Mouse (Mus musculus) liver, postnatal 0 days (tissue): ENCODE results near the gene Ccdc171. TPM values are rescaled to one million over a fixed set of nuclear protein-coding genes. Genes with fewer than 3 reads are reported as not detected.
"Not testable (repeated sequence)": the region's sequence is repeated elsewhere in the genome, so short reads cannot be mapped to it uniquely, and the experiment has no call there.

ENCODE experiments used
- ATAC-seq: fragments of 200-750 bp; cut with Nextera tagmentation; 2 replicates; pipeline ENCODE4 v1.8.0; 2017; ENCODE audit warnings: mild to moderate bottlenecking, moderate library complexity
- DNase-seq: peaks from one replicate; pipeline ENCODE4 v3.0.0-alpha.2; 2016
- H3K27ac ChIP-seq: fragments of 300-500 bp; sonication (generic); 2 replicates; pipeline ENCODE4 v1.5.1; 2014; ENCODE audit warnings: antibody characterized with exemption, moderate library complexity, mild to moderate bottlenecking, low read depth
- H3K27me3 ChIP-seq: fragments of 300-500 bp; sonication (generic); 2 replicates; pipeline ENCODE4 v1.6.1; 2014; ENCODE audit warnings: low read length, control low read depth, mixed read lengths; ENCODE audit not compliant: insufficient read depth
- H3K36me3 ChIP-seq: fragments of 300-500 bp; sonication (generic); replicated peaks from 2 replicates; pipeline ENCODE4 v1.6.1; 2014; ENCODE audit warnings: mild to moderate bottlenecking, control low read depth, low read length, moderate library complexity, mixed read lengths; ENCODE audit not compliant: insufficient read depth
- H3K4me1 ChIP-seq: fragments of 300-500 bp; sonication (generic); 2 replicates; pipeline ENCODE4 v1.6.1; 2014; ENCODE audit warnings: antibody characterized with exemption, mild to moderate bottlenecking, control low read depth; ENCODE audit not compliant: insufficient read depth
- H3K4me2 ChIP-seq: fragments of 300-500 bp; sonication (generic); 2 replicates; pipeline ENCODE4 v1.6.1; 2014; ENCODE audit warnings: low read depth, mild to moderate bottlenecking, low read length, moderate library complexity, mixed read lengths
- H3K4me3 ChIP-seq: fragments of 300-500 bp; sonication (generic); 2 replicates; pipeline ENCODE4 v1.5.1; 2014; ENCODE audit warnings: low read depth, low read length
- H3K9ac ChIP-seq: fragments of 300-500 bp; sonication (generic); replicated peaks from 2 replicates; pipeline ENCODE4 v1.6.1; 2014; ENCODE audit warnings: mild to moderate bottlenecking, moderate library complexity
- H3K9me3 ChIP-seq: fragments of 300-500 bp; sonication (generic); 2 replicates; pipeline ENCODE4 v1.6.1; 2016; ENCODE audit warnings: mild to moderate bottlenecking, control low read depth, low read length, mixed read lengths
- CTCF ChIP-seq: sonication (generic); IDR thresholded peaks from 2 replicates; pipeline ENCODE4 v1.5.1; 2016; ENCODE audit warnings: antibody characterized with exemption, low read depth
- EP300 ChIP-seq: IDR thresholded peaks from 2 replicates; pipeline ENCODE4 v1.6.1; 2016; ENCODE audit warnings: antibody characterized with exemption, low read depth, mild to moderate bottlenecking
- WGBS: fragments of 180-500 bp; shearing (Covaris S2); extraction: QIAGEN DNeasy Blood & Tissue Kit; methylation state at CpG from one replicate; pipeline ENCODE4 v1.1.7; 2014; ENCODE audit not compliant: insufficient replicate concordance; 5-methylcytosine and 5-hydroxymethylcytosine counted together
- polyA plus RNA-seq: library from polyadenylated mRNA; unstranded; fragments of >200 nt; fragmentation: Nextera tagmentation; extraction: Ambion mirVana; gene quantifications from 2 replicates; pipeline ENCODE4 v1.2.1, GENCODE M21; 2015

Gene Ccdc171
- polyA plus RNA-seq, 1 experiment from 2014 or later: 0.60 TPM

GRCm38 (mm10) chr4:83534024-83534423 lies 8.7 kb downstream of the Ccdc171 start:
- H3K4me2 ChIP-seq: no peak overlapping the region
- no peak for TF ChIP-seq EP300
- no peak for TF ChIP-seq CTCF
- no peaks in the 10 kb centered on the region for H3K27me3 ChIP-seq
- no peaks in the 10 kb centered on the region for H3K9me3 ChIP-seq
- H3K36me3 ChIP-seq: no peaks in the 10 kb centered on the region
- no peak overlapping the region for H3K9ac ChIP-seq
- no peak for ATAC-seq
- H3K4me3 ChIP-seq: no peak overlapping the region
- DNase-seq: no peak
- H3K27ac ChIP-seq: no peak overlapping the region
- H3K4me1 ChIP-seq: no peaks in the 10 kb centered on the region
- WGBS: 76% methylated on average over 7 of the region's 7 CpGs

GRCm38 (mm10) chr4:83549501-83549900 lies 24.2 kb downstream of the Ccdc171 start:
- Histone ChIP-seq H3K4me2 (no peak overlapping the region), H3K27ac (no peak overlapping the region), H3K4me1 (no peaks in the 10 kb centered on the region), H3K4me3 (no peak overlapping the region), H3K9ac (no peak overlapping the region), H3K9me3 (no peaks in the 10 kb centered on the region), H3K27me3 (no peaks in the 10 kb centered on the region), H3K36me3 (no peaks in the 10 kb centered on the region)
- no peak for TF ChIP-seq EP300
- TF ChIP-seq CTCF: no peak
- DNase-seq (no peak), ATAC-seq (no peak)
- 61% methylated on average over 18 of the region's 18 CpGs for WGBS

GRCm38 (mm10) chr4:83567190-83568113 lies 42.1 kb downstream of the Ccdc171 start:
- Histone ChIP-seq H3K36me3 (no peaks in the 10 kb centered on the region), H3K4me2 (peak overlapping the region; percentile 68), H3K4me1 (peaks cover 8% of the 10 kb centered on the region; the same call in 1 of the 2 replicates), H3K4me3 (0 out of 2 replicates have a peak overlapping the region, but pooled peaks have one; percentile 29), H3K27ac (no peak overlapping the region), H3K9me3 (no peaks in the 10 kb centered on the region), H3K9ac (no peak overlapping the region), H3K27me3 (no peaks in the 10 kb centered on the region)
- ATAC-seq (peak; percentile 62), DNase-seq (peak; percentile 33)
- TF ChIP-seq EP300 (no peak), CTCF (no peak)
- 33% methylated on average over 11 of the region's 13 CpGs for WGBS

DNA sequence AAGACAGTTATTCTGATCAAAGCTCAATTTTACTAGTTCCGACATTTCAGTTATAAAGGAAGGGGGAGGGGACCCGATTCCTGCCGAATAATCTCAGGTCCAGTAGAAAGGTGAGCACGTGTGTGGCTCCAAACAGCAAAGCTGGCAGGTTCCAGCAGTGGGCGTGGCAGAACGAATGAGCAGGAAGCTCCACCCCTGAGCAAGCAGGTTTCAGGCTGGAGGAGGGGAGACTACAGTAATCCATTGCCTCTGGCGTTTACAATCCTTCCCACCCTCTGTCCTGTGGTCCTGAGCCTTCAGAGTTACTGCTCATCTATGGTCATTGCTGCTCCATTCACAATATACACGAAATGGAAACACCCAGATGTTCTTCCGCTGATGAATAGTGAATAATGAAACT lies 42.8 kb downstream of the Ccdc171 start:
- H3K27ac ChIP-seq, H3K36me3 ChIP-seq, H3K9ac ChIP-seq, H3K9me3 ChIP-seq, H3K4me1 ChIP-seq, H3K27me3 ChIP-seq: not testable (repeated sequence)
- ATAC-seq (peak; percentile 68), DNase-seq (peak; percentile 60)
- Histone ChIP-seq H3K4me3 (peak overlapping the region; percentile 29; the same call in 1 of the 2 replicates), H3K4me2 (peak overlapping the region; percentile 68)
- WGBS: 4% methylated on average over 9 of the region's 9 CpGs

DNA sequence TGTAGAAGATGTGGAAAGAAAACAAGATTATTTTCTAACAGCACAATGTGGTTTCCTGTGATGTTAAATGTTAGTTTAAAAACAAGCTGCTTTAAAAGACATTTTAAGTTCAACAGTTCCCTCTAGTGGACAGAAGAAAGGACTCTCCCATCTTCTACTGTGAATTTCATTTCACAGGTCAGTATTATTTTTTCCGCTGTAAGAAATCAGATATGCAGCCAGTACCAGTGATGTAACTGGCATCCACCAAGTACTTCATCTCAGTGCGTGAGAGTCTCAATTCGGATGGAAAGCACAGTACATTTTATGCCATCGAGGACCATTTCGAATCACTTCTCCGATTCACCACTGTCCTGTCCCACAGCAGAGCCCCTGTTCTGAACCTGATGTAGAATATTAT lies 45.2 kb downstream of the Ccdc171 start:
- H3K27me3 ChIP-seq: no peaks in the 10 kb centered on the region
- TF ChIP-seq CTCF: peak; percentile 70
- TF ChIP-seq EP300: no peak
- H3K4me1 ChIP-seq: peaks cover 8% of the 10 kb centered on the region; the same call in 1 of the 2 replicates
- DNase-seq (no peak), ATAC-seq (peak; percentile 40)
- no peaks in the 10 kb centered on the region; the same call in 1 of the 2 replicates for H3K9me3 ChIP-seq
- 62% methylated on average over 6 of the region's 6 CpGs for WGBS
- no peak overlapping the region for H3K9ac ChIP-seq
- H3K4me3 ChIP-seq: no peak overlapping the region
- no peaks in the 10 kb centered on the region for H3K36me3 ChIP-seq
- no peak overlapping the region for H3K4me2 ChIP-seq
- no peak overlapping the region for H3K27ac ChIP-seq

- no peak overlapping the region for H3K4me2 ChIP-seq
- DNase-seq (no peak), ATAC-seq (no peak)
- H3K27me3 ChIP-seq: no peaks in the 10 kb centered on the region
- TF ChIP-seq CTCF: no peak
- no peaks in the 10 kb centered on the region; the same call in 1 of the 2 replicates for H3K9me3 ChIP-seq
- H3K36me3 ChIP-seq: no peaks in the 10 kb centered on the region
- H3K4me3 ChIP-seq: no peak overlapping the region
- H3K9ac ChIP-seq: no peak overlapping the region
- WGBS: 62% methylated on average over 5 of the region's 5 CpGs
- no peak overlapping the region for H3K27ac ChIP-seq
- peaks cover 8% of the 10 kb centered on the region; the same call in 1 of the 2 replicates for H3K4me1 ChIP-seq
These were observed 45.7 kb downstream of the Ccdc171 start for GRCm38 (mm10) chr4:83571033-83571432.
